Mouse (Mus musculus) brain, embryonic 14.5 days (tissue): Measurements from ENCODE around the gene D230025D16Rik.

Experiments
- CTCF ChIP-seq: fragments of 200-500 bp; IDR thresholded peaks from 2 replicates; pipeline ENCODE4 v1.5.1; 2012; ENCODE audit warnings: inconsistent platforms, mild to moderate bottlenecking, moderate library complexity, borderline replicate concordance; ENCODE audit not compliant: insufficient read depth, insufficient read length; ENCODE audit errors: extremely low read depth
- POLR2A ChIP-seq: fragments of 200-500 bp; IDR thresholded peaks from 2 replicates; pipeline ENCODE4 v1.6.1; 2012; ENCODE audit warnings: mild to moderate bottlenecking, inconsistent platforms, borderline replicate concordance; ENCODE audit not compliant: poor library complexity, insufficient read depth, insufficient read length, severe bottlenecking; ENCODE audit errors: extremely low read depth

DNA sequence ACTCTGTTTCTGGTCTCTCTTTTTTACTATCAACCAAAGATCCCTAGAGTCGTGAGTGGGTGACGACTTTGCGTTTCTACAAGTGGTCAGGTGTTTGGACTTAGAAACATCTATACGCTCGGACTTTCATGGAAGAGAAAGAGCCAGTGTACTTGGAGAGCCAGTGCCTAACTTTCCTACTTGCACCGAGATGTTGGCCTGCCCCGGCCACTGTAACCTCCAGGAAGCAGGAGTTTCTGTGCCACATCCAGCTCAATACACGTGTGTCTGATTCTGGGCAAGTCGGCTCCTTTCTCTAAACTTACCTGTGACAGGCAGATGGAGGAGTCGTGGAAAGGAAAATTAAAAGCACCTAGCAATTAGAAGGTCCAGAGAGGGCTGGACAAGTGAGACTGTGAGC, 50.9 kb downstream of the D230025D16Rik start, which contains the start of gene Nol3:
- TF ChIP-seq CTCF (no peak), POLR2A (no peak)
